Mouse (Mus musculus): ENCODE results near the gene Ncaph2. TPM values are rescaled to one million over a fixed set of nuclear protein-coding genes. Genes with fewer than 3 reads are reported as not detected.

Ncaph2 gene
- polyA plus RNA-seq, 1 experiment: 149 TPM

- Histone ChIP-seq H3K36me3 (ENCODE audit: control insufficient read depth, insufficient read depth, low read length) (no peaks in the 10 kb centered on the region), H3K27me3 (ENCODE audit: control insufficient read depth, insufficient read depth, low read length) (no peaks in the 10 kb centered on the region), H3K4me3 (ENCODE audit: low read depth, low read length) (peak overlapping the region; percentile 80), H3K27ac (ENCODE audit: insufficient read depth, low read depth, low read length) (no peak overlapping the region), H3K4me1 (ENCODE audit: control insufficient read depth, insufficient read depth, insufficient read length, low read length) (peaks cover 26% of the 10 kb centered on the region)
- no peak for TF ChIP-seq POLR2A (IDR thresholded peaks at IDR 0.05; ENCODE audit: low read depth, low read length)
- TF ChIP-seq CTCF (IDR thresholded peaks at IDR 0.05; ENCODE audit: extremely low read depth, insufficient read length, insufficient replicate concordance, low read depth, low read length): no peak
- WGBS: 25% methylated on average over 3 of the region's 3 CpGs
Measured at GRCm38 (mm10) chr15:89314107-89314506, 41.4 kb upstream of the Ncaph2 start.

GRCm38 (mm10) chr15:89314511-89315189 lies 40.9 kb upstream of the Ncaph2 start:
- TF ChIP-seq CTCF (IDR thresholded peaks at IDR 0.05; ENCODE audit: extremely low read depth, insufficient read length, insufficient replicate concordance, low read depth, low read length) (no peak), POLR2A (IDR thresholded peaks at IDR 0.05; ENCODE audit: low read depth, low read length) (no peak)
- Histone ChIP-seq H3K4me1 (ENCODE audit: control insufficient read depth, insufficient read depth, insufficient read length, low read length) (peaks cover 23% of the 10 kb centered on the region), H3K27me3 (ENCODE audit: control insufficient read depth, insufficient read depth, low read length) (no peaks in the 10 kb centered on the region), H3K4me3 (ENCODE audit: low read depth, low read length) (peak overlapping the region; percentile 80), H3K27ac (ENCODE audit: insufficient read depth, low read depth, low read length) (no peak overlapping the region), H3K36me3 (ENCODE audit: control insufficient read depth, insufficient read depth, low read length) (no peaks in the 10 kb centered on the region)
- under 1% methylated on average over 58 of the region's 58 CpGs for WGBS

GRCm38 (mm10) chr15:89315190-89315731 lies 40.3 kb upstream of the Ncaph2 start, which contains the start of gene Sbf1:
Gene Sbf1, minus strand, starts transcription at chr15:89315311.
- Histone ChIP-seq H3K27me3 (ENCODE audit: control insufficient read depth, insufficient read depth, low read length) (no peaks in the 10 kb centered on the region), H3K4me3 (ENCODE audit: low read depth, low read length) (peak within 1 kb of the TSS; percentile 80), H3K4me1 (ENCODE audit: control insufficient read depth, insufficient read depth, insufficient read length, low read length) (peaks cover 17% of the 10 kb centered on the region), H3K27ac (ENCODE audit: insufficient read depth, low read depth, low read length) (no peak within 1 kb of the TSS), H3K36me3 (ENCODE audit: control insufficient read depth, insufficient read depth, low read length) (no peaks in the 10 kb centered on the region)
- under 1% methylated on average over 37 of the region's 37 CpGs for WGBS
- TF ChIP-seq CTCF (IDR thresholded peaks at IDR 0.05; ENCODE audit: extremely low read depth, insufficient read length, insufficient replicate concordance, low read depth, low read length) (no peak), POLR2A (IDR thresholded peaks at IDR 0.05; ENCODE audit: low read depth, low read length) (peak; percentile 90)

GRCm38 (mm10) chr15:89316146-89316545 lies 39.4 kb upstream of the Ncaph2 start:
- Histone ChIP-seq H3K4me3 (ENCODE audit: low read depth, low read length) (no peak overlapping the region), H3K4me1 (ENCODE audit: control insufficient read depth, insufficient read depth, insufficient read length, low read length) (peaks cover 13% of the 10 kb centered on the region), H3K27ac (ENCODE audit: insufficient read depth, low read depth, low read length) (no peak overlapping the region), H3K36me3 (ENCODE audit: control insufficient read depth, insufficient read depth, low read length) (no peaks in the 10 kb centered on the region), H3K27me3 (ENCODE audit: control insufficient read depth, insufficient read depth, low read length) (no peaks in the 10 kb centered on the region)
- WGBS: 85% methylated on average over 11 of the region's 11 CpGs
- no peak for TF ChIP-seq POLR2A (IDR thresholded peaks at IDR 0.05; ENCODE audit: low read depth, low read length)
- peak; percentile 33; the same call in 1 of the 2 replicates for TF ChIP-seq CTCF (IDR thresholded peaks at IDR 0.05; ENCODE audit: extremely low read depth, insufficient read length, insufficient replicate concordance, low read depth, low read length)

GRCm38 (mm10) chr15:89321264-89321663 lies 34.3 kb upstream of the Ncaph2 start:
- 58% methylated on average over 8 of the region's 8 CpGs for WGBS
- Histone ChIP-seq H3K4me1 (ENCODE audit: control insufficient read depth, insufficient read depth, insufficient read length, low read length) (peaks cover 8% of the 10 kb centered on the region), H3K4me3 (ENCODE audit: low read depth, low read length) (no peak overlapping the region), H3K27ac (ENCODE audit: insufficient read depth, low read depth, low read length) (no peak overlapping the region), H3K27me3 (ENCODE audit: control insufficient read depth, insufficient read depth, low read length) (peaks cover 9% of the 10 kb centered on the region; the same call in 1 of the 2 replicates), H3K36me3 (ENCODE audit: control insufficient read depth, insufficient read depth, low read length) (no peaks in the 10 kb centered on the region)
- TF ChIP-seq CTCF (IDR thresholded peaks at IDR 0.05; ENCODE audit: extremely low read depth, insufficient read length, insufficient replicate concordance, low read depth, low read length): no peak
- no peak for TF ChIP-seq POLR2A (IDR thresholded peaks at IDR 0.05; ENCODE audit: low read depth, low read length)

GRCm38 (mm10) chr15:89322670-89323522 lies 32.6 kb upstream of the Ncaph2 start, which contains the start of gene Adm2:
Gene Adm2, plus strand, starts transcription at chr15:89322720.
- Histone ChIP-seq H3K27ac (ENCODE audit: insufficient read depth, low read depth, low read length) (no peak within 1 kb of the TSS), H3K27me3 (ENCODE audit: control insufficient read depth, insufficient read depth, low read length) (peaks cover 9% of the 10 kb centered on the region; the same call in 1 of the 2 replicates), H3K36me3 (ENCODE audit: control insufficient read depth, insufficient read depth, low read length) (no peaks in the 10 kb centered on the region), H3K4me1 (ENCODE audit: control insufficient read depth, insufficient read depth, insufficient read length, low read length) (peaks cover 8% of the 10 kb centered on the region), H3K4me3 (ENCODE audit: low read depth, low read length) (peak within 1 kb of the TSS; percentile 28)
- WGBS: 12% methylated on average over 26 of the region's 26 CpGs
- TF ChIP-seq CTCF (IDR thresholded peaks at IDR 0.05; ENCODE audit: extremely low read depth, insufficient read length, insufficient replicate concordance, low read depth, low read length) (no peak), POLR2A (IDR thresholded peaks at IDR 0.05; ENCODE audit: low read depth, low read length) (no peak)
